Mouse (Mus musculus): Measurements from ENCODE around the gene Klhl5. TPM values are rescaled to one million over a fixed set of nuclear protein-coding genes. Genes with fewer than 3 reads are reported as not detected.

Gene Klhl5
- total RNA-seq, 2 experiments from 2014 or later: 5.4 to 7.3 TPM

- intact Hi-C loops (cut with DNase I): no loop called here
- DNase-seq: no peak
Observed at GRCm38 (mm10) chr5:65137073-65137472, 29.7 kb downstream of the Klhl5 start.

- intact Hi-C loops (cut with DNase I): no loop called here
- DNase-seq: no peak
Observed at GRCm38 (mm10) chr5:65141242-65141641, 33.9 kb downstream of the Klhl5 start.

GRCm38 (mm10) chr5:65142247-65142646 is 34.9 kb downstream of the Klhl5 start:
- DNase-seq: no peak
- intact Hi-C loops (cut with DNase I): no loop called here

DNA sequence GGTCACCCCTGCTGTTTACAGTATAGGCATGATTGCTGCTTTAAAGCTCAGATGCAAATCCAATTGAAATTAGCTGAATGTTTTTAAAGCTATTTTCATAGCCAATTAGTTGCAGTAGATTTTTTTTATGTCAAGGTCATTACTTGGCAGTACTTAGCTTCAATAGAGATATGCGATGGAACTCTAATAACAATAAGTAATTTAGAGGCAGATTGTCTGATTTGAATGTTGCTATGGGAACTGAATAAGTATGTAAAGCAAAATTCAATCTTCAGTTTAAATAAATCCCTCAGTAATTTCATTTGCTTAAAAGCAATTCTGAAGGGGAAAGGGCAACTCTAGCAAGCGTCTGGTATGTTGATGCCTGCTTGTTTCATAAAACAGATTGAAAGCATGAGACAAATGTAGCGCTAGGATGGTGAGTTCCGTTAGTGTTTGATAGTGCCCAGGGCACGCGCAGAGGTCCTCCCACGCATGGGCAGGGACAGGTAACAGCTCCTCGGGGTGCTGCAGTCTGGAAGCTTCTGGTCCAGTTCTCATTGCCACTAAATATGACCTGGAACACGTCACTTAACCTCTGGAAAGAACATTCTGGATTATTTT is 38.3 kb downstream of the Klhl5 start:
- intact Hi-C loops (cut with DNase I): no loop called here
- DNase-seq: no peak

GRCm38 (mm10) chr5:65146749-65147148 is 39.4 kb downstream of the Klhl5 start:
- intact Hi-C loops (cut with DNase I): no loop called here
- no peak for DNase-seq

GRCm38 (mm10) chr5:65149706-65150105 is 42.4 kb downstream of the Klhl5 start:
- intact Hi-C loops (cut with DNase I): no loop called here
- no peak for DNase-seq

- no peak for DNase-seq
- intact Hi-C loops (cut with DNase I): no loop called here
Observed at GRCm38 (mm10) chr5:65150376-65150955, 43.1 kb downstream of the Klhl5 start.

DNA sequence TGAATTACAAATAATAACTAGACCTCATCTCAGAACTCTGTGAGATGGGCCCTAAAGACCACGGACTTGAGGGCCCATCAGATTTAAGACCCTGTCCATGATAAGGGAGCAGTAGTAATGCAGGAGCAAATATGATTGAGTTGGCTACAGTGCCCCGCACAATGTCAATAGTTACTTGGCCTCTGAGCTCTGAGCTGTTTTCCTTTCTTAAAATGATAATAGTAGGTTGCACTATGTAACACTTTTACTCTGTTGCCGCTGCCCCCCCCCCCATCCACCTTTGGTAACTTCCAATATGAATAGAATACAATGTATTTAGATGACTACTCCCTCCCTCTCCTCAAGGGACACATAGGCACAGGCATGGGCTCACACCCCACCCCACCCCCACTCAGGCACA is 43.9 kb downstream of the Klhl5 start:
- intact Hi-C loops (cut with DNase I): no loop called here
- DNase-seq: no peak

DNA sequence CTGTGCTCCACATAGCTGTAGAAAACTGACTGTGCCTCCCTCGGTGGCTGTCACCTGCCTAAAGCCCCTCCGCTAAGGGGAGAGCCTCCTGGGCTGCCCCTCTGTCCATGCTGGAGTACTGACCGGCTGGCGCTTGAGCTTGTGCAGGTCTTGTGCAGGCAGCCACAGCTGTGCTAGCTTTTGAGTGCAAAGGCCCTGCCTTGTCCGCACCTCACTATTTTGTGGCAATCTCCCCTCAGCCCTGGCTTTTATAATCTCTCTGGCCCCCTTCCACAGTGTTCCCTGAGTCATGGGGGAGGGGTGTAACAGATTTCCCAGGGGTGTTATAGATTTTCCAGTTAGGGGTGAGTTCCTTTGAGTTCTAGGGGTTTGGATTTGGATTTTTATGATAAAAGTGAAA is 44.4 kb downstream of the Klhl5 start:
- no peak for DNase-seq
- intact Hi-C loops (cut with DNase I): no loop called here

DNA sequence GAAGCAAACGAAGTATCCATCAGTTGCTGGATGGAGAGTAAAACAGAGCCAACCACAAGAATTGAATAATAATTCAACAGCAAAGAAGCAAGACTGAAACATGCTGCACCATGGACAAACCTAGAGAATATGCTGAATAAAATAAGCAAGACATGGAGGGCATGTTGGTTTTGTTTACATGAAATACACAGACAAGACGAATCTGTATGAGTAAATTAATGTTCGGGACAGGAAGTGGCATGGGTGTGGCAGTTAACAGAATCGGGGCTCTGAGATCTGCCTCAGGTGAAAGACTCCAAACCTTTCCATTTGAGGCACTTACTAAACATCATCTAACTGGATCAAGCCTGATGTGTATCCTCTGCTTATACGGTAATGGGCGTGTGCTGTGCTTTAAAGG is 46.9 kb downstream of the Klhl5 start:
- DNase-seq: no peak
- intact Hi-C loops (cut with DNase I): no loop called here

DNA sequence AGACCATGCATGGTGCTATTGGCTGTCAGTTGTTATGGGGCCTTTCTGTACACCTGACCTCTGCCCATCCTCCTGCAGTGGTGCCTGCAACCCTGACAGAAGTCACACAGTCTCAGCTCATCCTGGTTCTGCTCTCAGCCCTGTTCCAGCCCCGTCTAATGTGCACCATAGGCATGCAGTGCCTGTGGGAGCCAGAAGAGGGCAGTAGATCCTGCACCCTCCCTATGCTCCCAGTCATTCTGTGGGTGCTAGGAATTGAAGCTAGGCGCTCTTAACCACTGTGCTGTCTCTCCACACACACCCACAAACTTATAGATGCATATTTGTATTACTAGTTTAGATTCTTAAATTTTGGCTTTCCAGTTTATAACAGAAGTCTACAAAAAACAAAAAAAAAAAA is 49.5 kb downstream of the Klhl5 start:
- intact Hi-C loops (cut with DNase I): no loop called here
- DNase-seq: no peak

DNA sequence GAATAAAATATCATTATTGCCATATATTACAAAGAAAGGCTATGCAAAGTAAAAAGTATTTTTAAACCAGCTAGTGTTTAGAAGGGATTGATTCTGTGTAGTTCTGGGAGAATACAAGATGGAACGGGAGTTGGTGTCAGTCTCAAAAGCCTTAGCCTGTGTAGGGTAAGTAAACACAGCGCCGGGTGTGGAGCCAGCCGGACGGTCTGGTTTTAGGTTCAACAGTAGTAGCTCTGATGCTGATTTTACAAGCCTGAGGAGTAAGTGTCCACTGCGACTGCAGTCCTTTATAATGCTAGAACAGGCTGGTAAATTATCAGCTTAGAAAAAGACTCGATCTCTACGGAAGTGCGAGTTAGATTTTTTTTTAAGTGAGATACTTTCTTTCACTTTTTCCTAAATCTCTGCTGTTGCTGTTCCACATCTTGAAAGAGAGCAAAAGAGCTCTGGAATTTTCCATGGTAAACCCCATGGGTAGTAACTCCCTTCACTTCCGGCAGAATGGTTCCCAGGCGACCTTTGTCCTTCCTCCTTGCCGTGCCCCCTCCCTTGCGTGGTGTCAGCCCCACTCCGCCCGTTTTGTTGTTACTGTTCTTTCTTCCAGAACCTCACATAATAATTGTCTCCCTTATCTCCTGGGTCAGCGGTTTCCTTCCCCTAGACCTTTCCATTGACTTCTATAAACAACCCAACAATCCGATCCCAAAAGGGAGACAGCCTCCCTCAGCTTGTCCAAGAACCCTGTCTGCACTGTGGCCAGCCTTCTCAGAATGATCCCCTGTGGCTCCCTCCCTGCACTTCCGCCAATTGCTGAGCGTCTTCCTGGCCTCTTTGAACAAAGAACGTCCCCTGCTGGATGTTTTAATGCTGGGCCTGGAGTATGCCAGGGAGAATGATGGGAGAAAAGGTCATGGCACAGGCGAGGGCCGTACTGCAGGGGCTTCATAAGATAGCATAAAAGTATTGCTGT is 50.4 kb downstream of the Klhl5 start:
- intact Hi-C loops (cut with DNase I): no loop called here
- DNase-seq: peak; percentile 43 to 55

GRCm38 (mm10) chr5:65158696-65159305 is 51.5 kb downstream of the Klhl5 start:
- DNase-seq: no peak
- intact Hi-C loops (cut with DNase I): no loop called here

DNA sequence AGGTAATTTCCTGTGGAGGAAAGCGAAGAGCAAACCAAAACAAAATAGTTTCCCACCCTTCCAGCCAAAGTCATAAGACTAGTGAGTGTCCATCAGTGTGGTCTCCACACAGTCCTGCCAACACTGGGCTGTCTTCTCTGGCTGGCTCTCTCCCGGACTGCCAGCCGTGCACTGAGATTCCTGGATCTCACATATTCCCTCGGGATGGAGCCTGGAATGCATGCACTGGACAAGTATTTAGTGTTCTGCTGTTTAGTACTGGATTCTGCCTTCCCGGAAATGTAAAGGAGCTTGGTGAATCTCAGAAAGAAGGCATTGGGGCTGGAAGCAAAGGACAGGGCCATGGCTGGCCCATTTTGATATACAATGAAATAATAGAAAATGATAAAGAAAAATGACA is 55.7 kb downstream of the Klhl5 start:
- DNase-seq: no peak

DNA sequence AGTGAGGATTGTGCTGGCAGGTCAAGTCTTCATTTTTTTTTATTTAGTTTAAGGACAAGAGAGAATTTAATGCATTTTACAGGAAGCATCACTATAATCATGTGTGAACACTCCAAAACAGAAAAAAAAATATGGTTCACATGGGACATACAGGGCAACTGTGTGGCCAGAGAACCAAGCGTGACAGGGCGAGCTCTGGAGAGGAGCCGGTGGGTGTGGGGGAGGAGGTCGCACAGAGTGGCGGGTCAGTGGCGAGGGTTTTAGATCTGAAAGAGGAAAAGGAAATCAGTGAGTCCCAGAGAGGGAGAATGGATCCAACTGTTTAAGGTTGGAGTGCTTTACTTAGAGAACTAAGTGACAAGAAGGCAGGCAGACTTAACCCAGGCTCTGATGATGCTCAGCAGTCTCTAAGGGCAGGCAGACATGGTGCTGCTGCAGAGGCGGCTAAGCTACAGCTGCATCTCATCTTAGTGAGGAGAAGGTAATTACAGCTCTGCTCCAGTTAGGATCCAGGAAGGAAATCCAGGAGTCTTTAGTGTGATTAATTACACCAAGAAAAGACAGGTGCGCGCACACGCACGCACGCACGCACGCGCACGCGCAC is 56.3 kb downstream of the Klhl5 start:
- no peak for DNase-seq
- intact Hi-C loops (cut with DNase I): no loop called here

More for the DNA sequence above, 55.7 kb downstream of the Klhl5 start:
- intact Hi-C loops (cut with DNase I): no loop called here

DNA sequence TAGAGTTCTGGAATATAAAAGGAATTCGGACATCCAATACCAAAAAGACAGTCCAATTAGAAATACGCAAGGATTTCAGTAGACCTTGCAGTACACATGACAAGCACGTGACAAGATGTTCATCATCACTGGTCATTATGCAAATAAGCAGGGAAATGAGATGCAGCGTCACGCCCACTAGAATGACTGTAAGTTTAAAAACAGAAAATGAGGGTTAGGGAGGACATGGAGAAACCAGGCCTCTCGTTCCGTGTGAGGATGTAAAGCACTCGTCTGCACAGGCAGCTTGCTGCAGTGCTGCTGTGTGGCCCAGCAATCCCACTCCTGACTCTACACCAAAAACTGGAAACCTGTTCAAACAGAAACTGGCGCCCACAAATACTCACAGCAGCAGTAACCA is 62.9 kb downstream of the Klhl5 start:
- no peak for DNase-seq
- intact Hi-C loops (cut with DNase I): no loop called here

GRCm38 (mm10) chr5:65175035-65175917 is 67.9 kb downstream of the Klhl5 start:
- intact Hi-C loops (cut with DNase I): no loop called here
- DNase-seq: no peak

- no peak for DNase-seq
- intact Hi-C loops (cut with DNase I): no loop called here
Observed at GRCm38 (mm10) chr5:65175918-65176484, 68.7 kb downstream of the Klhl5 start.

- intact Hi-C loops (cut with DNase I): no loop called here
- DNase-seq: no peak
Observed at GRCm38 (mm10) chr5:65177026-65177514, 69.7 kb downstream of the Klhl5 start.

Data from gastrocnemius, postnatal 36 days (tissue).